Mouse (Mus musculus) heart, adult 2 months (tissue): Measurements from ENCODE around the gene Tmem104. TPM values are rescaled to one million over a fixed set of nuclear protein-coding genes. Genes with fewer than 3 reads are reported as not detected.

Experiments
- DNase-seq, 2 experiments: peaks; one replicate each; pipeline ENCODE4 v3.0.0; 2021
- H3K27ac ChIP-seq: fragments of 200-600 bp; 2 replicates; pipeline ENCODE4 v1.8.1; 2022
- H3K27me3 ChIP-seq: fragments of 200-500 bp; 2 replicates; pipeline ENCODE4 v1.6.1; 2012; ENCODE audit warnings: mild to moderate bottlenecking, low read length, inconsistent platforms, mixed read lengths; ENCODE audit not compliant: control insufficient read depth, insufficient read depth
- H3K36me3 ChIP-seq: fragments of 200-500 bp; 2 replicates; pipeline ENCODE4 v1.6.1; 2012; ENCODE audit warnings: low read length, inconsistent platforms; ENCODE audit not compliant: control insufficient read depth, insufficient read depth
- H3K4me1 ChIP-seq: fragments of 200-500 bp; 2 replicates; pipeline ENCODE4 v1.6.1; 2011; ENCODE audit warnings: low read length; ENCODE audit not compliant: control insufficient read depth, insufficient read depth
- H3K4me3 ChIP-seq: fragments of 200-600 bp; 2 replicates; pipeline ENCODE4 v1.8.1; 2022
- H3K79me2 ChIP-seq: fragments of 200-500 bp; replicated peaks from 2 replicates; pipeline ENCODE4 v1.6.1; 2012; ENCODE audit warnings: mild to moderate bottlenecking, inconsistent platforms, low read length, moderate library complexity, mixed read lengths; ENCODE audit not compliant: control insufficient read depth, insufficient read depth
- H3K9ac ChIP-seq: fragments of 200-500 bp; 2 replicates; pipeline ENCODE4 v1.6.1; 2012; ENCODE audit warnings: low read depth, mild to moderate bottlenecking, control low read depth, inconsistent platforms, low read length, mixed read lengths
- CTCF ChIP-seq: fragments of 200-600 bp; IDR thresholded peaks from 2 replicates; pipeline ENCODE4 v1.8.1; 2022; ENCODE audit warnings: antibody characterized with exemption, mild to moderate bottlenecking, moderate library complexity
- EP300 ChIP-seq: fragments of 200-500 bp; IDR thresholded peaks from 2 replicates; pipeline ENCODE4 v1.6.1; 2011; ENCODE audit warnings: low read depth, low read length, control low read depth; ENCODE audit not compliant: insufficient read depth
- POLR2A ChIP-seq: fragments of 200-500 bp; IDR thresholded peaks from 2 replicates; pipeline ENCODE4 v1.6.1; 2011; ENCODE audit warnings: mild to moderate bottlenecking, low read depth, low read length, control low read depth; ENCODE audit not compliant: insufficient read depth
- WGBS: fragments of 180-500 bp; shearing (Covaris S2); methylation state at CpG from one replicate; pipeline ENCODE4 v1.1.7; 2018; 5-methylcytosine and 5-hydroxymethylcytosine counted together
- intact Hi-C: fragments of 180-260 bp; cut with DNase I; formaldehyde crosslinking; loops from one replicate; pipeline ENCODE4 v1.15.1; 2025
- polyA plus RNA-seq: library from polyadenylated mRNA; depleted of rRNA; stranded (reverse); fragments of >200 nt; gene quantifications from 2 replicates; pipeline ENCODE4 v1.2.3, GENCODE M21; 2012
- total RNA-seq, 2 experiments: library from RNA; stranded (reverse); gene quantifications; 2 replicates each; pipeline ENCODE4 v1.2.3; 2021

The Tmem104 gene
- total and polyA plus RNA-seq, 3 experiments: 8.8 to 11.6 (median 9.9) TPM

- intact Hi-C loops: no loop called here
- no peak for DNase-seq
- Histone ChIP-seq H3K27ac (no peak overlapping the region), H3K27me3 (no peaks in the 10 kb centered on the region), H3K4me1 (peaks cover 3% of the 10 kb centered on the region), H3K4me3 (no peak overlapping the region), H3K9ac (no peak overlapping the region), H3K36me3 (no peaks in the 10 kb centered on the region), H3K79me2 (no peaks in the 10 kb centered on the region)
- 90% methylated on average over 20 of the region's 20 CpGs for WGBS
- TF ChIP-seq EP300 (no peak), CTCF (peak; percentile 52), POLR2A (no peak)
Measured at GRCm38 (mm10) chr11:115233526-115234290, 46.4 kb downstream of the Tmem104 start.

- Histone ChIP-seq H3K27ac (no peak overlapping the region), H3K9ac (no peak overlapping the region; the same call in 1 of the 2 replicates), H3K4me3 (no peak overlapping the region), H3K36me3 (no peaks in the 10 kb centered on the region), H3K4me1 (peaks cover 3% of the 10 kb centered on the region), H3K27me3 (no peaks in the 10 kb centered on the region), H3K79me2 (no peaks in the 10 kb centered on the region)
- intact Hi-C loops: loop anchor here (5.0 kb wide), 1 partner anchor 32 kb away; no protein-coding TSS in a partner anchor
- DNase-seq: no peak
- 69% methylated on average over 15 of the region's 15 CpGs for WGBS
- TF ChIP-seq CTCF: no peak
- TF ChIP-seq POLR2A: no peak
- no peak for TF ChIP-seq EP300
Measured at GRCm38 (mm10) chr11:115234320-115235044, 47.2 kb downstream of the Tmem104 start.

DNA sequence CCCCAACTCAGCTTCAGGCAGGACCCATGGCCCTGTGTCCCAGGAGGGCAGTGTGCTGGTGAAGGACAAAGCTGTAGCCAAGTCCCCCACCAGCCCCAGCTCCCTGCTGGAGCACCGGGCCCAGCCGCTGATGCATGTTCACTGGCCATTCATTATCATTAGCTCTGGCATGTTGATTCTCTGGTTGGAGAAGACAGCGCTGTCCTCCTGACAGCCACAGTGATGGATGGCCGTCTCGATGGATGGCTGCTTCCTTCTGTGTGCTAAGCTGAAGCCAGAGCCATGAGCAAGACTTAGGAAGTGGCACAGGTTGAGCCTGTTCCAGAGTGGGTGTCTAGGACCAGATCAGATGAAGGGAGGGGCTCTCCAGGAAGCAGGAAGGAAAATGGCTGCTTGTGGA lies 49.3 kb downstream of the Tmem104 start:
- Histone ChIP-seq H3K79me2 (no peaks in the 10 kb centered on the region), H3K27ac (no peak overlapping the region), H3K4me3 (no peak overlapping the region), H3K36me3 (no peaks in the 10 kb centered on the region), H3K9ac (no peak overlapping the region), H3K4me1 (peaks cover 2% of the 10 kb centered on the region; the same call in 1 of the 2 replicates), H3K27me3 (no peaks in the 10 kb centered on the region)
- TF ChIP-seq CTCF (no peak), POLR2A (no peak), EP300 (no peak)
- no peak for DNase-seq
- 64% methylated on average over 5 of the region's 5 CpGs for WGBS
- intact Hi-C loops: loop anchor here (5.0 kb wide), 1 partner anchor 34 kb away; no protein-coding TSS in a partner anchor

DNA sequence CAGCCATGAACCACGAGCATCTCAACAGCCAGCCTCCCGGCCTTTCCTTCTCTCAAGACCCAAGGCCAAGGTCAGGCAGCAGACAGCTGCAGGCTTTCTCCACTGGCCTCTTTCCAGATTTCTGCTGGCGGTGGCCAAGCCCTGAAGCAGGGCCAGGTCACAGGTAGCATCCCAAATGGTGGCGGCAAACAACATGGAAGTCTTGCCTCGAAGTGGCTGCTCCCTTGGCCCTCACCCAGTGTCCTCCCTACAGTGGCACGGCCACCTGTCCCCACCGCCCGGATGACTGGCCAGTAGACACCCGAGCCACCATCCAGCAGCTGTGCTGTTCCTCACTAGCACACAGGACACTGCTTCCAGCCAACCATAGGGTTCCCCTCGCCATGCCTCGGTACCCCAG lies 54.1 kb downstream of the Tmem104 start:
- WGBS: 76% methylated on average over 11 of the region's 11 CpGs
- no peak for DNase-seq

GRCm38 (mm10) chr11:115242746-115243145 lies 55.5 kb downstream of the Tmem104 start:
- WGBS: 85% methylated on average over 3 of the region's 3 CpGs
- Histone ChIP-seq H3K36me3 (no peaks in the 10 kb centered on the region), H3K27me3 (no peaks in the 10 kb centered on the region), H3K27ac (no peak overlapping the region), H3K79me2 (no peaks in the 10 kb centered on the region), H3K9ac (no peak overlapping the region), H3K4me3 (no peak overlapping the region), H3K4me1 (no peaks in the 10 kb centered on the region)
- intact Hi-C loops: no loop called here
- DNase-seq: no peak
- TF ChIP-seq CTCF (no peak), EP300 (no peak), POLR2A (no peak)

More for the DNA sequence above, 54.1 kb downstream of the Tmem104 start:
- H3K36me3 ChIP-seq: no peaks in the 10 kb centered on the region
- TF ChIP-seq EP300 (no peak), POLR2A (no peak), CTCF (no peak)
- H3K4me3 ChIP-seq: no peak overlapping the region
- H3K27ac ChIP-seq: no peak overlapping the region
- intact Hi-C loops: no loop called here
- H3K4me1 ChIP-seq: peaks cover 2% of the 10 kb centered on the region; the same call in 1 of the 2 replicates
- no peak overlapping the region for H3K9ac ChIP-seq
- no peaks in the 10 kb centered on the region for H3K27me3 ChIP-seq
- H3K79me2 ChIP-seq: no peaks in the 10 kb centered on the region

GRCm38 (mm10) chr11:115243783-115244182 lies 56.5 kb downstream of the Tmem104 start:
- H3K9ac ChIP-seq: no peak overlapping the region
- no peaks in the 10 kb centered on the region for H3K79me2 ChIP-seq
- H3K36me3 ChIP-seq: no peaks in the 10 kb centered on the region
- H3K4me3 ChIP-seq: no peak overlapping the region
- WGBS: 91% methylated on average over 12 of the region's 12 CpGs
- no peak for DNase-seq
- no peak overlapping the region for H3K27ac ChIP-seq
- no peak for TF ChIP-seq EP300
- no peak for TF ChIP-seq CTCF
- no peak for TF ChIP-seq POLR2A
- no peaks in the 10 kb centered on the region for H3K4me1 ChIP-seq
- no peaks in the 10 kb centered on the region; the same call in 1 of the 2 replicates for H3K27me3 ChIP-seq
- intact Hi-C loops: no loop called here
